Mouse (Mus musculus) lung, adult 18-20 months (tissue): ENCODE measurements at regions not wholly inside any gene's neighbourhood (a gene's known extent, or its start where the extent isn't known, plus 50 kb on each side); places are given as distances from the start of the nearest gene placed in this dataset.
A peak's percentile ranks its signal among the peaks of the same experiment; 100 is the strongest.

Experiments
- DNase-seq, 2 experiments: peaks; one replicate each; pipeline ENCODE4 v3.0.0; 2022; ENCODE audit warnings: mixed read lengths in 2 of 2

GRCm38 (mm10) chr15:64434502-64434901, 374.2 kb upstream of the Fam49b start:
- DNase-seq = no peak

GRCm38 (mm10) chr15:64434908-64435307, 374.6 kb upstream of the Fam49b start:
- no peak for DNase-seq

- no peak for DNase-seq
Observed at GRCm38 (mm10) chr15:64445076-64445475, 372.4 kb upstream of the Gm21798 start.

DNA sequence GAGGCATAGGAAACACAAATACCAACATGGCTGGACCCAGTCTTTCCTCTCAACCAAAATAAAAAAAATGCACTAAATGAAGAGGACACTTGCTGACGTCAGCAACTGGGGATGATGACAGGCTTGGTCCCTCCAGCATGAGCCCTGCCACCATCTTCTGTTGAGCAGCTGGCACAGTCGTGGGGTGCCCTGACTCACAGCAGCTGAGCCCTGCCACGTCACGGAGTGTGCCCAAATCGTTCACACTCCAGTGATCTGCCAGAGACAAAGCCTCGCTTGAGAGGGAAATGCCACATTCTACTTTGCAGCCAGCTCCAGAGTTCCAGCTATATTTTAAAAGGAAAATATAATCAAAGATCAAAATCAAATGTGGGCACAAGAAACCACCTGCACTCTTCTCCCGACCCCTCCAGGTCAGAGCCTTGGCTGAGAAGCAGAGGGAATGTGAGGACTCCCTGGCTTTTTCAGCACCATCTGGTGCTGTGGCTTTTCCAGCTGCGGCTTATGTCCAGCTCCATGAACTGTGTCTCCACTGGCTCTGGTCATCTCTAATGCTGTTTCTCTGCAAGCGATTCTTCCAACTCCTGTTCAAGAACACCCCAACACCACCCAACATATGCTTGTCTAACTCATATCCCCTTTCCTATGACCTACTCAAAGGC, 371.0 kb upstream of the Gm21798 start:
- no peak for DNase-seq

DNA sequence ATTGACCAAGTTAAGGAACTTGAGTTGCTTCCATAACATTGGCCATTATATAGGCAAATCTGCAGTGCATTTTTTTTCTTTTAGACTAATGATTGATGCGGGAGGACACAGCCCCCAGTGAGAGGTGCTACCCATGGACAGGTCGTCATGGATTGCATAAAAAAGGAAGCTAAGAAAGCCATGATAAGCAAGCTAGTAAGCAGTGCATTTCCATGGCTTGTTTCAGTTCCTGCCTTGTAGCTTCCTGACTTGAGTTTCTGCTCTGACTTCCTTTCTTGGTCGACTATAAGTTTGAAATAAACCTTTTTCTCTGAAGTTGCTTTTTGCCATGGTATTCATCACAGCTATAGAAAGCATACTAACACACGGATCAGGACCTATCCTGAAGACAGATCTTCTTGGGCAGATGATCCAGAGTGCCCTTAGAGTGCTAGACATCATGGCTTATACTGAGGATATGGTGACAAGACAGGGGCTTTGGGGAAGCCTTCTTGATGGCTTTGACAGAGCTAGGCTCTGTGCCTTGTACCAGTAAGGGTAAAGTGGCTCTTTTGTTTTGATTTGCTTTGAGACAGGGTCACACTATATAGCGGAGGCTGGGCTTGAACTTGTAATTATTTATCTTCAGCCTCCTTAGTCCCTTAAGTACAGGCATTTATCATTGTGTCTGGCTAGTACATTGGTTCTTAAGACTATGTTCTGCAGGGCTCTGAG, 370.1 kb upstream of the Gm21798 start:
- DNase-seq = no peak

DNA sequence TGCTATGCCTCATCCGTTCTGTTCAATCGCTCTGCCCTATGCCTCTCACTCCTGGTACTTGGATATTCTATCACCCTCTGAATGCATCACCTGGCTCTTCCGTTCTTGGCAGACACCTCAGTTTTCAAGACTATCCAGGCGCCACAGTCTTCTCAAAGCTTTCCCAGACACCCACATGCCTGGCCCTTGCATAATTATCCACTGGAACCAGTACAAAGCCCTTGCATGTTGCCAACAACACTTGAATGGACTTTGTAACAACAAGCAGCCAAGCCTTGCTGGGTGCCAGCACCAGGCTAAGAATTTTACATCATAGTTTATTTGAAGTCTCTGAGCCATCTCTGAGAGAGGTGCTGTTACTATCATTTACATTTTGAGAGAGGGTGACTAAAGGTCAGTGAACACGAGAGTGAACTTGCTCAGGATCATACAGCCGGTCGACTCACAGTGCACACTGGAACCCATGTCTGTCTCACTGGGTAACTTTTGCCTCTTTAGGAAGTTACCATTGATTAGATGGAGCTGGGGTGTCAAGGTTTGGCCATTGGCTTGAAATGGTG, 368.8 kb upstream of the Gm21798 start:
- peak; percentile 12 to 26 for DNase-seq

GRCm38 (mm10) chr15:64470743-64471142, 346.8 kb upstream of the Gm21798 start:
- DNase-seq = peak; percentile 8 to 21

- DNase-seq = no peak
Observed at GRCm38 (mm10) chr15:64471597-64471996, 345.9 kb upstream of the Gm21798 start.

DNA sequence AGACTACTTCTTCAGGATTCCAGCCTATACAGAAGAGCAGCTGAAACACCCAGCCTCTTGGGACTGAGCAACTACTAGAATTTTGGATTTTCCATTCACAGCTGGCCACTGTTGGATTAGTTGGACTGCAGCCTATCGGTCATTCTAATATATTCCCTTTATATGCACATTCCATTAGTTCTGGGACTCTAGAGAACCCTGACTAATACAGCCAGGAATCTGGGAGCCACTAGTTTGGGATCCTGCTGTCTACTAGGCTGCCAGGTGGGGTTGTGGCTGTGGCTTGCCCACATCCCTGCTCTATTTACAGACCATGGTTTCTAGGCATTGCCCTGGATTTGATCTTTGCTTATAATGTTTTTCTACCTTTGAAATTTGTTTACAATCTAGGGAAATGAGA, 343.3 kb upstream of the Gm21798 start:
- no peak for DNase-seq

GRCm38 (mm10) chr15:64477131-64477530, 340.4 kb upstream of the Gm21798 start:
- DNase-seq = no peak

- DNase-seq = no peak
Observed at GRCm38 (mm10) chr15:64480625-64481024, 336.9 kb upstream of the Gm21798 start.

GRCm38 (mm10) chr15:64481226-64481625, 336.3 kb upstream of the Gm21798 start:
- DNase-seq = no peak

- peak; percentile 7 to 13 for DNase-seq
Observed at GRCm38 (mm10) chr15:64482960-64483359, 334.5 kb upstream of the Gm21798 start.

GRCm38 (mm10) chr15:64487801-64488200, 329.7 kb upstream of the Gm21798 start:
- no peak for DNase-seq

DNA sequence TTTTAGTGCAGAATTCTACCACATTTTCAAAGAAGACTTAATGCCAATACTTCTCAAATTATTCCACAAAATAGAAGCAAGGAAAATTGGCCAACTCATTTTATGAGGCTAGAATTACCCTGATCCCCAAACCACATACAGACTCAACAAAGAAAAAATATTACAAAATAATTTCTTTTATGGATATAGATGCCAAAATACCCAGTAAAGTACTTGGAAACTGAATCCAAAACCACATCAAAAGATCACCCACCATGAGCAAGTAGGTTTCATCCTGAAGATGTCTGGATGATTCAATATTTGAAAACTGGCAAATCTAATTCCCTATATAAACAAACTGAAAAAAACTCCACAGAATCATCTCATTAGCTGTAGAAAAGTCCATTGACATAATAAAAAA, 316.7 kb upstream of the Gm21798 start:
- DNase-seq = no peak

GRCm38 (mm10) chr15:64501479-64501878, 316.0 kb upstream of the Gm21798 start:
- no peak for DNase-seq

- no peak for DNase-seq
Observed at GRCm38 (mm10) chr15:64504751-64505150, 312.7 kb upstream of the Gm21798 start.

GRCm38 (mm10) chr15:64510649-64511048, 306.8 kb upstream of the Gm21798 start:
- DNase-seq = no peak

- DNase-seq = no peak
Observed at GRCm38 (mm10) chr15:64511176-64511575, 306.3 kb upstream of the Gm21798 start.

GRCm38 (mm10) chr15:64512615-64513014, 304.9 kb upstream of the Gm21798 start:
- no peak for DNase-seq

GRCm38 (mm10) chr15:64513501-64514097, 303.9 kb upstream of the Gm21798 start:
- DNase-seq = no peak

GRCm38 (mm10) chr15:64515179-64515578, 302.3 kb upstream of the Gm21798 start:
- no peak for DNase-seq

DNA sequence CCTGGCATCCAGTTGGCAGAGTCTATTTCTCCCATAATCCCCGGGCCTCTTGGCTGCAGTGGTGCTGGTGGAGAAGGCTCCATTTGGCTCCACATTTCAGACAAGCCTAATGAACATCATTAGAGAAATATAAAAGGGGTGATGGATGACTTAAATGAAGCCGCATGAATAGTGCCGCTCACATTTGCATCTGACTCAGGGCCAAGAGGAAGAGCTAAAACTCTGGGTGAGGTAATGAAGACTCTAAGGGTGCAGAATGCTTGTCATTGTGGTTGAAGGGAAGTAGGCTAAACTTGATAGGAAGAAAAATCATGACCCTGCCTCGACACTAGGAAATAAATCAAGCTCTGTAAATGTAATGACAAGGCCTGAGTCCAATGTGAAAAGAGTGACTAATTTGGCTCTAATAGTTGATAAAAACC, 298.3 kb upstream of the Gm21798 start:
- DNase-seq = no peak

GRCm38 (mm10) chr15:64520568-64520967, 296.9 kb upstream of the Gm21798 start:
- no peak for DNase-seq
